Mouse (Mus musculus) CH12.LX (cell line): ENCODE results near the gene Mapk8ip1. TPM values are rescaled to one million over a fixed set of nuclear protein-coding genes. Genes with fewer than 3 reads are reported as not detected.

Source experiments
- DNase-seq: peaks from one replicate; pipeline ENCODE4 v3.0.0-alpha.2; 2013; ENCODE audit errors: extremely low read depth
- H3K27ac ChIP-seq: 2 replicates; pipeline ENCODE4 v1.5.1; 2012; ENCODE audit warnings: low read depth, mild to moderate bottlenecking, control low read depth, moderate library complexity; ENCODE audit not compliant: insufficient read depth
- H3K27me3 ChIP-seq: replicated peaks from 2 replicates; pipeline ENCODE3; 2012; ENCODE audit warnings: inconsistent platforms
- H3K36me3 ChIP-seq, 2 experiments: replicated peaks in 1 of 2; 2 replicates each; pipeline versions ENCODE3 to v1.6.1; 2012; ENCODE audit warnings: inconsistent platforms in 1 of 2, low read length in 1 of 2, mild to moderate bottlenecking in 1 of 2, mixed read lengths in 1 of 2, moderate library complexity in 1 of 2; ENCODE audit not compliant: control insufficient read depth in 1 of 2, insufficient read depth in 1 of 2
- H3K4me1 ChIP-seq, 2 experiments: 2 replicates each; pipeline ENCODE4 v1.6.1; 2012; ENCODE audit warnings: inconsistent platforms in 1 of 2, moderate library complexity in 1 of 2; ENCODE audit not compliant: insufficient read depth in 2 of 2, control insufficient read depth in 1 of 2
- H3K4me2 ChIP-seq: 2 replicates; pipeline ENCODE4 v1.6.1; 2012; ENCODE audit warnings: low read depth, mild to moderate bottlenecking, control low read depth; ENCODE audit not compliant: poor library complexity, insufficient read depth, severe bottlenecking
- H3K4me3 ChIP-seq, 3 experiments: fragments of 150-350 bp in 1 of 3; sonication (generic) in 1 of 3; replicated peaks in 1 of 3; 2 replicates each; pipeline versions ENCODE3 to v1.5.1; 2011 to 2012; ENCODE audit warnings: low read depth in 2 of 3, low read length in 2 of 3, mild to moderate bottlenecking in 2 of 3, moderate library complexity in 2 of 3, control low read depth in 1 of 3, improper control_type of control experiment in 1 of 3, inconsistent platforms in 1 of 3, mixed read lengths in 1 of 3; ENCODE audit not compliant: poor library complexity in 1 of 3
- H3K79me2 ChIP-seq: replicated peaks from 2 replicates; pipeline ENCODE4 v1.6.1; 2012; ENCODE audit warnings: mild to moderate bottlenecking, moderate library complexity; ENCODE audit not compliant: control insufficient read depth, poor library complexity, insufficient read depth, severe bottlenecking; ENCODE audit errors: extremely low read depth
- H3K9ac ChIP-seq: 2 replicates; pipeline ENCODE4 v1.6.1; 2012; ENCODE audit warnings: low read depth, mild to moderate bottlenecking, control low read depth, moderate library complexity; ENCODE audit not compliant: insufficient read depth
- H3K9me3 ChIP-seq: replicated peaks from 2 replicates; pipeline ENCODE3; 2012; ENCODE audit warnings: low read length, inconsistent platforms, mixed read lengths
- BHLHE40 ChIP-seq: IDR thresholded peaks from 2 replicates; pipeline ENCODE4 v1.6.1; 2011; ENCODE audit warnings: mild to moderate bottlenecking, low read depth, low read length, improper control_type of control experiment
- CHD1 ChIP-seq: IDR thresholded peaks from 2 replicates; pipeline ENCODE4 v1.6.1; 2012; ENCODE audit warnings: low read depth, low read length, improper control_type of control experiment, inconsistent platforms
- CHD2 ChIP-seq: IDR thresholded peaks from 2 replicates; pipeline ENCODE4 v1.6.1; 2011; ENCODE audit warnings: low read length, improper control_type of control experiment
- E2F4 ChIP-seq: IDR thresholded peaks from 2 replicates; pipeline ENCODE4 v1.6.1; 2011; ENCODE audit warnings: low read depth, low read length, improper control_type of control experiment; ENCODE audit not compliant: insufficient replicate concordance
- ELF1 ChIP-seq: IDR thresholded peaks from 2 replicates; pipeline ENCODE4 v1.6.1; 2014; ENCODE audit warnings: low read depth, mild to moderate bottlenecking, inconsistent platforms, low read length, improper control_type of control experiment
- ETS1 ChIP-seq: conservative IDR thresholded peaks from 2 replicates; pipeline ENCODE4 v1.6.1; 2012; ENCODE audit warnings: low read depth, mild to moderate bottlenecking, inconsistent platforms, low read length, improper control_type of control experiment, moderate library complexity
- GABPA ChIP-seq: IDR thresholded peaks from 2 replicates; pipeline ENCODE4 v1.6.1; 2012; ENCODE audit warnings: low read depth, low read length, improper control_type of control experiment, inconsistent platforms; ENCODE audit not compliant: insufficient replicate concordance
- HCFC1 ChIP-seq: IDR thresholded peaks from 2 replicates; pipeline ENCODE4 v1.6.1; 2012; ENCODE audit warnings: low read depth, mild to moderate bottlenecking, inconsistent platforms, low read length, improper control_type of control experiment
- IRF4 ChIP-seq: IDR thresholded peaks from 2 replicates; pipeline ENCODE4 v1.6.1; 2014; ENCODE audit warnings: low read depth, mild to moderate bottlenecking, inconsistent platforms, low read length, improper control_type of control experiment
- JUN ChIP-seq: IDR thresholded peaks from 2 replicates; pipeline ENCODE4 v1.6.1; 2011; ENCODE audit warnings: low read depth, mild to moderate bottlenecking, low read length, improper control_type of control experiment, moderate library complexity; ENCODE audit not compliant: insufficient read depth
- JUND ChIP-seq: conservative IDR thresholded peaks from 2 replicates; pipeline ENCODE4 v1.6.1; 2011; ENCODE audit warnings: low read depth, low read length, improper control_type of control experiment
- KAT2A ChIP-seq: IDR thresholded peaks from 2 replicates; pipeline ENCODE4 v1.6.1; 2012; ENCODE audit warnings: low read length, improper control_type of control experiment, inconsistent platforms; ENCODE audit not compliant: insufficient replicate concordance
- MAX ChIP-seq: IDR thresholded peaks from 2 replicates; pipeline ENCODE4 v1.6.1; 2011; ENCODE audit warnings: low read length, improper control_type of control experiment
- MAZ ChIP-seq: IDR thresholded peaks from 2 replicates; pipeline ENCODE4 v1.6.1; 2012; ENCODE audit warnings: low read depth, mild to moderate bottlenecking, inconsistent platforms, low read length, improper control_type of control experiment, moderate library complexity
- MEF2A ChIP-seq: IDR thresholded peaks from 2 replicates; pipeline ENCODE4 v1.6.1; 2014; ENCODE audit warnings: low read depth, mild to moderate bottlenecking, inconsistent platforms, low read length, improper control_type of control experiment, borderline replicate concordance
- MXI1 ChIP-seq: IDR thresholded peaks from 2 replicates; pipeline ENCODE4 v1.6.1; 2011; ENCODE audit warnings: mild to moderate bottlenecking, low read depth, low read length, improper control_type of control experiment
- MYC ChIP-seq: IDR thresholded peaks from 2 replicates; pipeline ENCODE4 v1.6.1; 2011; ENCODE audit warnings: low read depth, mild to moderate bottlenecking, improper control_type of control experiment, low read length
- NELFE ChIP-seq: IDR thresholded peaks from 2 replicates; pipeline ENCODE4 v1.6.1; 2011; ENCODE audit warnings: low read depth, low read length, improper control_type of control experiment
- NRF1 ChIP-seq: IDR thresholded peaks from 2 replicates; pipeline ENCODE4 v1.6.1; 2014; ENCODE audit warnings: low read depth, mild to moderate bottlenecking, inconsistent platforms, low read length, improper control_type of control experiment, moderate library complexity
- PAX5 ChIP-seq: IDR thresholded peaks from 2 replicates; pipeline ENCODE4 v1.6.1; 2012; ENCODE audit warnings: low read length, inconsistent platforms, mixed read lengths
- RAD21 ChIP-seq: IDR thresholded peaks from 2 replicates; pipeline ENCODE4 v1.6.1; 2011; ENCODE audit warnings: low read depth, mild to moderate bottlenecking, low read length, improper control_type of control experiment, moderate library complexity
- RCOR1 ChIP-seq: conservative IDR thresholded peaks from 2 replicates; pipeline ENCODE4 v1.6.1; 2012; ENCODE audit warnings: low read depth, mild to moderate bottlenecking, inconsistent platforms, low read length, improper control_type of control experiment
- SIN3A ChIP-seq: IDR thresholded peaks from 2 replicates; pipeline ENCODE4 v1.6.1; 2012; ENCODE audit warnings: low read length, improper control_type of control experiment, inconsistent platforms
- SMC3 ChIP-seq: IDR thresholded peaks from 2 replicates; pipeline ENCODE4 v1.6.1; 2011; ENCODE audit warnings: low read depth, low read length, improper control_type of control experiment
- TCF12 ChIP-seq: IDR thresholded peaks from 2 replicates; pipeline ENCODE4 v1.6.1; 2014; ENCODE audit warnings: low read depth, mild to moderate bottlenecking, inconsistent platforms, low read length, improper control_type of control experiment
- UBTF ChIP-seq: IDR thresholded peaks from 2 replicates; pipeline ENCODE4 v1.6.1; 2012; ENCODE audit warnings: low read depth, mild to moderate bottlenecking, inconsistent platforms, low read length, improper control_type of control experiment, moderate library complexity
- USF1 ChIP-seq: IDR thresholded peaks from 2 replicates; pipeline ENCODE4 v1.6.1; 2014; ENCODE audit warnings: low read depth, mild to moderate bottlenecking, inconsistent platforms, low read length, improper control_type of control experiment
- ZKSCAN1 ChIP-seq: IDR thresholded peaks from 2 replicates; pipeline ENCODE4 v1.6.1; 2012; ENCODE audit warnings: low read depth, inconsistent platforms, low read length, improper control_type of control experiment, borderline replicate concordance
- ZMIZ1 ChIP-seq: IDR thresholded peaks from 2 replicates; pipeline ENCODE4 v1.6.1; 2012; ENCODE audit warnings: low read depth, mild to moderate bottlenecking, inconsistent platforms, low read length, improper control_type of control experiment
- dilution Hi-C: fragments of 300-500 bp; cut with MboI; formaldehyde crosslinking; loops from 2 replicates; pipeline ENCODE4 v1.14.3; 2020; ENCODE audit warnings: low sequenced_read_pairs; ENCODE audit not compliant: extremely low pct_unique_long_range_greater_than_20kb, extremely low pct_ligation_motif_present
- in situ Hi-C: fragments of 300-500 bp; cut with MboI; formaldehyde crosslinking; loops from 3 replicates; pipeline ENCODE4 v1.14.3; 2019; ENCODE audit warnings: low sequenced_read_pairs, low pct_ligation_motif_present, low pct_unique_long_range_greater_than_20kb, mixed read lengths
- polyA plus RNA-seq: library from polyadenylated mRNA; unstranded; fragments of >175 nt; gene quantifications from 2 replicates; pipeline ENCODE4 v1.2.1, GENCODE M21; 2012; ENCODE audit warnings: low read depth; ENCODE audit not compliant: insufficient read length
- total RNA-seq, 2 experiments: library from RNA; depleted of rRNA; stranded (reverse); fragments of 300-350 nt in 1 of 2; fragments of >200 nt in 1 of 2; gene quantifications; 2 replicates each; pipeline ENCODE4 v1.2.3; 2012 to 2014

The Mapk8ip1 gene
- total and polyA plus RNA-seq, 3 experiments: 5.4 to 13.0 (median 5.5) TPM

DNA sequence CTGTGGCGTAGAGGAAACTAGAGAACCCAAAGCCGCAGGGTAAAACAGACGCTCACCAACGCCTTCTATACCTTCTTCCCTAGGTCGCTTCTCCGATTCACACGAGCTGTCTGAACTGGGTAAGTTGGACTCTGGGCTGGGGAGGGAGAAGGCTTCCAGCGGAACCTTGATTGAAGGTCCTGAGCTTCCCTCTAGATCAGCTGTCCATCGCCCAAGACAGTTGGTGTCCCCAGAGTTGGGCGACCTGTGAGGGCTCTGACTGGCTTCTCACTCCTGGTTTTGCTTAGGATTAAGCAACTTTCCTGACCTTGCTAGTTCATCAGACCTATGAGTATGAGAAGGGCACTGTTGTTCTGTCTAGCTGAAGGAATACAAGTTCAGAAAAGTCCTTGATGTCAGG, 25.3 kb downstream of the Mapk8ip1 start:
- H3K4me3 ChIP-seq: peak overlapping the region; percentile 88 to 99 (median 98)
- H3K27me3 ChIP-seq: peaks cover 9% of the 10 kb centered on the region
- H3K27ac ChIP-seq: no peak overlapping the region
- peaks cover 27 to 38% of the 10 kb centered on the region in 2 experiments for H3K36me3 ChIP-seq
- dilution Hi-C loops (no loop called here), in situ Hi-C loops (no loop called here)
- H3K4me1 ChIP-seq: peaks cover 27 to 66% of the 10 kb centered on the region in 2 experiments
- H3K9ac ChIP-seq: peak overlapping the region; percentile 89
- peaks cover 9% of the 10 kb centered on the region for H3K79me2 ChIP-seq
- TF ChIP-seq UBTF: no peak
- no peak for TF ChIP-seq HCFC1
- no peak for TF ChIP-seq MAZ
- TF ChIP-seq E2F4: no peak
- no peak for TF ChIP-seq ZMIZ1
- no peak for TF ChIP-seq NRF1
- TF ChIP-seq JUND: no peak
- no peak for TF ChIP-seq IRF4
- TF ChIP-seq GABPA: no peak
- no peak for TF ChIP-seq RCOR1
- no peak for TF ChIP-seq NELFE
- no peak for TF ChIP-seq PAX5
- no peak for TF ChIP-seq SIN3A
- TF ChIP-seq JUN: no peak
- no peak for TF ChIP-seq SMC3
- TF ChIP-seq ZKSCAN1: no peak
- TF ChIP-seq CHD2: no peak
- TF ChIP-seq USF1: no peak
- no peak for TF ChIP-seq KAT2A
- no peaks in the 10 kb centered on the region for H3K9me3 ChIP-seq
- H3K4me2 ChIP-seq: peak overlapping the region; percentile 98
- no peak for DNase-seq

DNA sequence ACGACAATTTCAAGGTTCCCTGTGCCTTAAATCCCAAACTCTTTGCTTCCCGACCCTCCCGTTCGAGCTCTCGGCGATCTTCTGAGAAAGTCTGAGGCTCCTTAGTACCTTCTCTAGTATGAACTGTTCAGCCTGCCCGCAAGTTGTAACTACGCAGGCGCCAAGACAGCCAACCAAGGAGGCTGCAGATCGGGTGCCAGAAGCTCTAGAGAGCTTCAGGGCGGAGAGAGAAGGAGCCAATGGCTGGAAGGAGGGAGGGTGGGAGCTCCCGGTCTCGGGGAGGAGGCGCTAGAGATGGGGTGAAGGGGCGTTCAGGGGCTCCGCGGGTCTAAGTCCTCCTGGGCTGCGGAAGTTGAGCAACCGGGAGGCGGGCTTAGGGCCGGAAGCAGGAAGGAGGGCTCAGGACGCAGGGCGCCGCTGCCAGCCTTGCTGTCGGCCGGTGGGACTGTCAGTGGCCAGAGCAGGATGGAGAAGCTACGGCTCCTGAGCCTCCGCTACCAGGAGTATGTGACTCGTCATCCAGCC, 25.9 kb downstream of the Mapk8ip1 start:
- Histone ChIP-seq H3K4me2 (peak overlapping the region; percentile 84; the same call in 1 of the 2 replicates), H3K9ac (peak overlapping the region; percentile 89), H3K79me2 (peaks cover 9% of the 10 kb centered on the region), H3K9me3 (no peaks in the 10 kb centered on the region), H3K4me3 (peak overlapping the region; percentile 88 to 99 (median 98)), H3K4me1 (peaks cover 26 to 63% of the 10 kb centered on the region in 2 experiments), H3K27ac (no peak overlapping the region), H3K36me3 (peaks cover 22 to 31% of the 10 kb centered on the region in 2 experiments), H3K27me3 (peaks cover 9% of the 10 kb centered on the region)
- DNase-seq: peak; percentile 97
- dilution Hi-C loops: no loop called here
- in situ Hi-C loops: no loop called here
- peak; percentile 87 for TF ChIP-seq HCFC1
- peak; percentile 98 for TF ChIP-seq ELF1
- TF ChIP-seq CHD1: no peak
- peak; percentile 66; the same call in 1 of the 2 replicates for TF ChIP-seq IRF4
- peak; percentile 15; the same call in 1 of the 2 replicates for TF ChIP-seq BHLHE40
- peak; percentile 73 for TF ChIP-seq ZMIZ1
- no peak for TF ChIP-seq UBTF
- no peak for TF ChIP-seq E2F4
- TF ChIP-seq MYC: no peak
- TF ChIP-seq RAD21: no peak
- TF ChIP-seq JUN: no peak
- TF ChIP-seq CHD2: peak; percentile 57; the same call in 1 of the 2 replicates
- TF ChIP-seq MAX: no peak
- peak; percentile 32; the same call in 1 of the 2 replicates for TF ChIP-seq MEF2A
- peak; percentile 93 for TF ChIP-seq SIN3A
- peak; percentile 87 for TF ChIP-seq NELFE
- TF ChIP-seq KAT2A: 0 out of 2 replicates have a peak, but pooled peaks have one; percentile 79
- TF ChIP-seq PAX5: no peak
- peak; percentile 82 for TF ChIP-seq MXI1
- peak; percentile 86 for TF ChIP-seq NRF1
- no peak for TF ChIP-seq SMC3
- peak; percentile 59 for TF ChIP-seq TCF12
- no peak for TF ChIP-seq ETS1
- TF ChIP-seq RCOR1: no peak
